Mouse (Mus musculus): ENCODE data around the gene Bpifb2. TPM values are rescaled to one million over a fixed set of nuclear protein-coding genes. Genes with fewer than 3 reads are reported as not detected.

Gene Bpifb2
- total RNA-seq, 2 experiments from 2014 or later = not detected

GRCm38 (mm10) chr2:153929871-153930413 is 55.1 kb downstream of the Bpifb2 start:
- intact Hi-C loops (cut with DNase I) = loop anchor here (2.0 to 5.0 kb wide), 2 partner anchors 123 to 261 kb away; no protein-coding TSS in a partner anchor
- peak; percentile 11 to 22 for DNase-seq

GRCm38 (mm10) chr2:153931125-153931524 is 56.3 kb downstream of the Bpifb2 start:
- no peak for DNase-seq
- intact Hi-C loops (cut with DNase I) = loop anchor here (2.0 kb wide), 1 partner anchor 262 kb away; no protein-coding TSS in a partner anchor

GRCm38 (mm10) chr2:153933311-153933710 is 58.5 kb downstream of the Bpifb2 start:
- intact Hi-C loops (cut with DNase I) = no loop called here
- no peak for DNase-seq

- no peak for DNase-seq
- intact Hi-C loops (cut with DNase I) = no loop called here
Measured at GRCm38 (mm10) chr2:153935348-153935747, 60.5 kb downstream of the Bpifb2 start.

- no peak for DNase-seq
- intact Hi-C loops (cut with DNase I) = no loop called here
Measured at GRCm38 (mm10) chr2:153937843-153938242, 63.0 kb downstream of the Bpifb2 start, which contains the start of gene Bpifb4. Gene Bpifb4 (plus strand): TSS chr2:153938212.

- intact Hi-C loops (cut with DNase I) = no loop called here
- no peak for DNase-seq
Measured at GRCm38 (mm10) chr2:153943537-153943936, 68.7 kb downstream of the Bpifb2 start.

- intact Hi-C loops (cut with DNase I) = no loop called here
Measured at GRCm38 (mm10) chr2:153944567-153944966, 69.7 kb downstream of the Bpifb2 start.

More at GRCm38 (mm10) chr2:153944567-153944966, 69.7 kb downstream of the Bpifb2 start:
- no peak for DNase-seq

Other genes with a start within 250 kb of the Bpifb2 start
- 10 to 100 TPM in 1 of 2 experiments, 1 to 10 TPM in 1; 9.9 to 10.3 TPM for gene Commd7, start 242.3 kb upstream of the Bpifb2 start, total RNA-seq (2021)
- under 1 TPM; 0.35 to 0.56 TPM for gene Dnmt3b, start 225.6 kb upstream of the Bpifb2 start, total RNA-seq (2021)
- not detected for gene Dnmt3c, start 178.4 kb upstream of the Bpifb2 start, total RNA-seq (2021)
- 10 to 100 TPM; 34.7 to 35.9 TPM for gene Mapre1, start 133.8 kb upstream of the Bpifb2 start, total RNA-seq (2021)
- not detected for gene Efcab8, start 95.1 kb upstream of the Bpifb2 start, total RNA-seq (2021)
- gene Sun5, start 4.0 kb upstream of the Bpifb2 start, total RNA-seq (2021) = not detected
- not detected for gene Bpifb6, start 25.3 kb downstream of the Bpifb2 start, total RNA-seq (2021)
- gene Bpifb3, start 43.2 kb downstream of the Bpifb2 start, total RNA-seq (2021) = not detected
- not detected for gene Bpifb4, start 63.2 kb downstream of the Bpifb2 start, total RNA-seq (2021)
- not detected for gene Bpifa6, start 99.9 kb downstream of the Bpifb2 start, total RNA-seq (2021)
- gene Bpifa2, start 133.2 kb downstream of the Bpifb2 start, total RNA-seq (2021) = not detected

Measured in gastrocnemius, postnatal 36 days (tissue).